Mouse (Mus musculus) stomach, embryonic 15.5 days (tissue): ENCODE data around the gene Baiap3. TPM values are rescaled to one million over a fixed set of nuclear protein-coding genes. Genes with fewer than 3 reads are reported as not detected.

Experiments
- ATAC-seq: fragments of 200-750 bp; cut with Nextera tagmentation; 2 replicates; pipeline ENCODE4 v1.8.0; 2017; ENCODE audit warnings: low read depth, moderate number of reproducible peaks, moderate TSS enrichment; ENCODE audit not compliant: insufficient read depth, low FRiP score
- H3K27ac ChIP-seq: fragments of 300-500 bp; sonication (generic); 2 replicates; pipeline ENCODE4 v1.5.1; 2015; ENCODE audit warnings: mild to moderate bottlenecking, inconsistent platforms
- H3K27me3 ChIP-seq: fragments of 300-500 bp; sonication (generic); replicated peaks from 2 replicates; pipeline ENCODE4 v1.6.1; 2015; ENCODE audit warnings: inconsistent platforms
- H3K36me3 ChIP-seq: fragments of 300-500 bp; sonication (generic); 2 replicates; pipeline ENCODE4 v1.6.1; 2015; ENCODE audit warnings: inconsistent platforms
- H3K4me1 ChIP-seq: fragments of 300-500 bp; sonication (generic); 2 replicates; pipeline ENCODE4 v1.6.1; 2015; ENCODE audit warnings: inconsistent platforms
- H3K4me2 ChIP-seq: fragments of 300-500 bp; sonication (generic); 2 replicates; pipeline ENCODE4 v1.6.1; 2015; ENCODE audit warnings: mild to moderate bottlenecking, inconsistent platforms
- H3K4me3 ChIP-seq: fragments of 300-500 bp; sonication (generic); replicated peaks from 2 replicates; pipeline ENCODE4 v1.5.1; 2015; ENCODE audit warnings: inconsistent platforms
- H3K9ac ChIP-seq: fragments of 300-500 bp; sonication (generic); 2 replicates; pipeline ENCODE4 v1.6.1; 2015; ENCODE audit warnings: inconsistent platforms
- H3K9me3 ChIP-seq: fragments of 300-500 bp; sonication (generic); 2 replicates; pipeline ENCODE4 v1.6.1; 2016; ENCODE audit warnings: inconsistent platforms
- WGBS: fragments of 180-500 bp; shearing (Covaris S2); methylation state at CpG from one replicate; pipeline ENCODE4 v1.1.7; 2015; 5-methylcytosine and 5-hydroxymethylcytosine counted together
- polyA plus RNA-seq: library from polyadenylated mRNA; unstranded; fragments of >200 nt; fragmentation: Nextera tagmentation; extraction: Ambion mirVana; gene quantifications from 2 replicates; pipeline ENCODE4 v1.2.1, GENCODE M21; 2015

Baiap3 gene
- 3.3 and 7.2 TPM in 2 replicates for polyA plus RNA-seq

DNA sequence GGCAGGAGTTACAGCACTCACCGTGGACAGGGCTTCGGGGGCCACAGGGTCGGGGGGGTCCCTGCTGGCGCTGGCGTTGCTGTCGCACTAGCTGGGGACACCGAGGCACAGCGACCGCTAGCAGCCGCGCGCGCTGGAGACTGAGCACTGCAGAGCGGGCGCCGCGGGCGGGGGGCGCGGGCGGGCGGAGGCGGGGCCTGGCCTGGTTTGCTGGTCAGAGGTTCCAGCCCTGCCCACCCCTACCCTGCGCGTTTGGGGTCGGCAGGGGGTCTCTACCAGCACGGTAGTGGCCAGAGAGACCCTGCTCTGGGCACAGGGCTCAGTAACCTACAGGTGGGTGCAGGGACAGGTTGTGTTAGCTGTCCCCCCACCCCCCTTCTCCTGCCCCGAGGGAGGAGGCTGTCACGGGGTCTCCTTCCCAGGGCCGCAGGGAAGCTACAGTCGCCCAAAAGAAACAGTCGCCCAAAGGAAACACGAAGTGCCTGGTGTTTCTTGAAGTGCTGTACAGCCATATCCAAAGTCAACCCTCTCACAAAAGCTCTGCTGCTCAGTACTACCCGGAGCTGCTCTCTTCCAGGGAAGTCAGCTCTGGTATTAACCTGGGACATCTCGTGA is at the start of gene Baiap3:
TSS of gene Baiap3 (minus strand) at position 225 of the 615 bp plus-strand sequence.
- WGBS, result 4% methylated on average over 33 of the region's 35 CpGs
- H3K27me3 ChIP-seq, result peaks cover 24% of the 10 kb centered on the region
- H3K9me3 ChIP-seq, result no peaks in the 10 kb centered on the region
- peak within 1 kb of the TSS; percentile 69 for H3K4me2 ChIP-seq
- ATAC-seq, result peak; percentile 40
- H3K9ac ChIP-seq, result peak within 1 kb of the TSS; percentile 4; the same call in 1 of the 2 replicates
- H3K4me3 ChIP-seq, result peak within 1 kb of the TSS; percentile 35
- 0 out of 2 replicates have a peak, but pooled peaks cover 3% of the 10 kb centered on the region for H3K36me3 ChIP-seq
- peaks cover 11% of the 10 kb centered on the region for H3K4me1 ChIP-seq
- H3K27ac ChIP-seq, result no peak within 1 kb of the TSS

GRCm38 (mm10) chr17:25298094-25298493 is 41.9 kb upstream of the Baiap3 start, which contains the start of gene Prss34:
TSS of gene Prss34 (plus strand) at chr17:25298394.
- 69% methylated on average over 5 of the region's 5 CpGs for WGBS
- no peak within 1 kb of the TSS for H3K9ac ChIP-seq
- ATAC-seq, result no peak

GRCm38 (mm10) chr17:25294111-25294510 is 37.9 kb upstream of the Baiap3 start:
- ATAC-seq, result no peak
- Histone ChIP-seq H3K27me3 (no peaks in the 10 kb centered on the region), H3K4me2 (no peak overlapping the region), H3K27ac (no peak overlapping the region), H3K36me3 (no peaks in the 10 kb centered on the region), H3K9me3 (no peaks in the 10 kb centered on the region), H3K4me3 (no peak overlapping the region), H3K9ac (no peak overlapping the region), H3K4me1 (no peaks in the 10 kb centered on the region)
- 61% methylated on average over 1 of the region's 1 CpGs for WGBS

More at GRCm38 (mm10) chr17:25298094-25298493, 41.9 kb upstream of the Baiap3 start, which contains the start of gene Prss34:
- no peaks in the 10 kb centered on the region for H3K27me3 ChIP-seq
- H3K9me3 ChIP-seq, result no peaks in the 10 kb centered on the region
- no peak within 1 kb of the TSS for H3K4me2 ChIP-seq
- no peaks in the 10 kb centered on the region for H3K36me3 ChIP-seq
- no peak within 1 kb of the TSS for H3K27ac ChIP-seq
- H3K4me3 ChIP-seq, result no peak within 1 kb of the TSS
- no peaks in the 10 kb centered on the region for H3K4me1 ChIP-seq

DNA sequence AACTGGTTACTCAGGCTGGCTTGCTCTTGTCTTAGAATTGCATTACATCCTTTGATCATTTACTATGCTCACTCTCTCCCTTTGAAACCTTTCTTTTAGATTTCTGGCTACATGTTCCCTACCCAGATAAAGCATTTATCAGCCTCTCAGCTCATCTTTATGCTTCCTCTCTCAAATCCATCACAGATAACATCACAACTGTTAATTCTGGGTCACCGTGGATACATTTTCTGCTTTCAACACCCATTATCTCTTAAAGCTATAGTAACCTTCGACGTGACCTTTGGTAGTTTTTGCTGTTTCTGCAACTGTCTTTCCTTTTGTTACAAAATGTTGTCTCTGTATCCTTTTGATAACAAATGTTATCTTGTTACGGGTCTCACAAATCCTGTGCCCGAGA is 37.3 kb upstream of the Baiap3 start:
- WGBS, result 56% methylated on average over 5 of the region's 5 CpGs
- H3K4me2 ChIP-seq, result no peak overlapping the region
- no peak overlapping the region for H3K27ac ChIP-seq
- no peaks in the 10 kb centered on the region for H3K27me3 ChIP-seq
- no peaks in the 10 kb centered on the region for H3K36me3 ChIP-seq
- H3K4me3 ChIP-seq, result no peak overlapping the region
- no peaks in the 10 kb centered on the region for H3K9me3 ChIP-seq
- H3K4me1 ChIP-seq, result no peaks in the 10 kb centered on the region
- ATAC-seq, result no peak
- H3K9ac ChIP-seq, result no peak overlapping the region

GRCm38 (mm10) chr17:25290411-25290810 is 34.2 kb upstream of the Baiap3 start:
- Histone ChIP-seq H3K27ac (no peak overlapping the region), H3K9ac (no peak overlapping the region), H3K36me3 (no peaks in the 10 kb centered on the region), H3K27me3 (no peaks in the 10 kb centered on the region), H3K4me3 (no peak overlapping the region), H3K4me2 (no peak overlapping the region), H3K9me3 (no peaks in the 10 kb centered on the region), H3K4me1 (no peaks in the 10 kb centered on the region)
- no peak for ATAC-seq
- 36% methylated on average over 4 of the region's 4 CpGs for WGBS

GRCm38 (mm10) chr17:25288842-25289241 is 32.7 kb upstream of the Baiap3 start:
- no peaks in the 10 kb centered on the region for H3K9me3 ChIP-seq
- no peaks in the 10 kb centered on the region for H3K27me3 ChIP-seq
- no peaks in the 10 kb centered on the region for H3K4me1 ChIP-seq
- 21% methylated on average over 4 of the region's 4 CpGs for WGBS
- no peak overlapping the region for H3K4me2 ChIP-seq
- H3K9ac ChIP-seq, result no peak overlapping the region
- H3K27ac ChIP-seq, result no peak overlapping the region
- no peaks in the 10 kb centered on the region for H3K36me3 ChIP-seq
- H3K4me3 ChIP-seq, result no peak overlapping the region
- ATAC-seq, result no peak

- no peaks in the 10 kb centered on the region for H3K27me3 ChIP-seq
- peak; percentile 39; the same call in 1 of the 2 replicates for ATAC-seq
- H3K4me1 ChIP-seq, result no peaks in the 10 kb centered on the region
Measured at GRCm38 (mm10) chr17:25285033-25285432, 28.9 kb upstream of the Baiap3 start.

DNA sequence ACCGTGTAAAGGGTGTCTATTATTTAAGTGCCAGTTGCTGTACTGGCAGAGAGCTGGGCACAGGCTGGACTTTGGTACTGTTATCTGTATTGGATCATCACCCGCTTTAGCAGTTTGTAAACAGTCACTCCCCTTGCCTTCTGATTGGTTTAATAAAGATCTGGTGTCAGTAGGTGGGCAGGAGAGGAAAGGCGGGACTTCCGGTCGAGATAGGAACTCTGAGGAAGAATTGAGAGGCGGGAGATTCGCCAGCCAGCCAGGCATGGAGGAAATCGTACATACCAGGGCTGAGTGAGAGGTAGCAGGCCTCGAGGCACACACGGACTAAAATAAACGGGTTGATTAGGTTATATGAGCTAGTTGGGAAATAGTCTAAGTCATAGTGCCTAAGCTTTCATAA is 26.0 kb upstream of the Baiap3 start:
- H3K9ac ChIP-seq, result no peak overlapping the region
- H3K27me3 ChIP-seq, result no peaks in the 10 kb centered on the region
- no peaks in the 10 kb centered on the region for H3K9me3 ChIP-seq
- ATAC-seq, result peak; percentile 76; the same call in 1 of the 2 replicates
- H3K4me1 ChIP-seq, result no peaks in the 10 kb centered on the region
- H3K4me3 ChIP-seq, result no peak overlapping the region
- WGBS, result 34% methylated on average over 11 of the region's 11 CpGs
- H3K27ac ChIP-seq, result no peak overlapping the region
- no peak overlapping the region for H3K4me2 ChIP-seq
- H3K36me3 ChIP-seq, result no peaks in the 10 kb centered on the region

More at GRCm38 (mm10) chr17:25285033-25285432, 28.9 kb upstream of the Baiap3 start:
- Histone ChIP-seq H3K9ac (no peak overlapping the region), H3K27ac (no peak overlapping the region), H3K9me3 (no peaks in the 10 kb centered on the region), H3K4me2 (no peak overlapping the region), H3K4me3 (no peak overlapping the region), H3K36me3 (no peaks in the 10 kb centered on the region)
- 22% methylated on average over 3 of the region's 3 CpGs for WGBS

GRCm38 (mm10) chr17:25275833-25276232 is 19.7 kb upstream of the Baiap3 start:
- H3K27me3 ChIP-seq, result no peaks in the 10 kb centered on the region
- no peak overlapping the region for H3K4me3 ChIP-seq
- no peak for ATAC-seq
- no peak overlapping the region for H3K9ac ChIP-seq
- no peak overlapping the region for H3K4me2 ChIP-seq
- 96% methylated on average over 3 of the region's 3 CpGs for WGBS
- H3K4me1 ChIP-seq, result peaks cover 16% of the 10 kb centered on the region
- H3K27ac ChIP-seq, result no peak overlapping the region
- H3K9me3 ChIP-seq, result no peaks in the 10 kb centered on the region
- no peaks in the 10 kb centered on the region for H3K36me3 ChIP-seq

GRCm38 (mm10) chr17:25274571-25275346 is 18.6 kb upstream of the Baiap3 start, which contains the start of gene Ube2i:
TSS of gene Ube2i (minus strand) at chr17:25274622.
- Histone ChIP-seq H3K4me2 (peak within 1 kb of the TSS; percentile 52), H3K9me3 (no peaks in the 10 kb centered on the region), H3K4me1 (peaks cover 24% of the 10 kb centered on the region), H3K27me3 (no peaks in the 10 kb centered on the region), H3K36me3 (no peaks in the 10 kb centered on the region), H3K9ac (peak within 1 kb of the TSS; percentile 99), H3K27ac (peak within 1 kb of the TSS; percentile 98), H3K4me3 (peak within 1 kb of the TSS; percentile 98)
- WGBS, result 74% methylated on average over 9 of the region's 9 CpGs
- no peak for ATAC-seq

DNA sequence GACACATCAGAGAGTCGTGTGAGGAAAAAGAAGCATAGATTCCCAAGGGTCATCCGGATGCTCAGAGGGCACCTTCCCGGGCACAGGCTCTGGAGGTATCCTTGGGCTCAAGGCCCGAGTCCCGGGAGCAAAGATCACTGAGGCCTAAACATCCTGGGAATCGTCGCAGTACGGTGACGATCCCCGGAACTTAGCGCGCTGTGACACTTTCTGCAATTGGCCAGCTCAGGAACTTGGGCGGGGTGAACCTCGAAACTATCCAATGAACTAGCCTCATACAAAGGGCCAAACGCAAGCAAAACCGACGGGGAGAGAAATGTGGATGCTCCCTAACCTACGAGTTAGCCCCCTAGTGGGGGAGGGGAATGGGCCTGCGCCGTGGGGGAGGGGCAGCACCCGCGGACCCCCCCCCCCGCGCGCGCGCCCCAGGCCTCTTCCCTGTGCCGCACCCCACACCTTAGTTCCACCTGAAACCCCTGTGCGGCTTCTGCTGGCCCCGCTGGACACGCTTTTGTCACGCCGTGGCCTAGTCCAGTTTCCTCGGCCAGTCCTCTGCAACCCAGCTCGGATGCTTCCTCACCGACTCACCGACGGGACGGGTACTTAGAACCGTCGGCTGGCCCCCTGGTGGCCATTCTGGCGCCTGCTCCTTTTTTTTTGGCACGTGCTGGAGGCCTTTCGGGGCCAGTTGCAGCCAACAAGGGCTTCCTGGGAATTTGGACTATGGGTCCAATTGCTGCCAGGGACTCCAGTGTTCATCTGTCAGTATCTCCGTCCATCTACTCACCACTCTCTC is 17.7 kb upstream of the Baiap3 start:
- under 1% methylated on average over 45 of the region's 45 CpGs for WGBS
- peak; percentile 82 for ATAC-seq
- Histone ChIP-seq H3K9ac (peak overlapping the region; percentile 99), H3K36me3 (peaks cover 5% of the 10 kb centered on the region), H3K27ac (peak overlapping the region; percentile 98), H3K27me3 (no peaks in the 10 kb centered on the region), H3K4me1 (peaks cover 24% of the 10 kb centered on the region), H3K9me3 (no peaks in the 10 kb centered on the region), H3K4me3 (peak overlapping the region; percentile 98), H3K4me2 (peak overlapping the region; percentile 52)
